Mouse (Mus musculus): ENCODE data around the gene Pomt2.
"Not testable (repeated sequence)": the region's sequence is repeated elsewhere in the genome, so short reads cannot be mapped to it uniquely, and the experiment has no call there.

Gene Pomt2

DNA sequence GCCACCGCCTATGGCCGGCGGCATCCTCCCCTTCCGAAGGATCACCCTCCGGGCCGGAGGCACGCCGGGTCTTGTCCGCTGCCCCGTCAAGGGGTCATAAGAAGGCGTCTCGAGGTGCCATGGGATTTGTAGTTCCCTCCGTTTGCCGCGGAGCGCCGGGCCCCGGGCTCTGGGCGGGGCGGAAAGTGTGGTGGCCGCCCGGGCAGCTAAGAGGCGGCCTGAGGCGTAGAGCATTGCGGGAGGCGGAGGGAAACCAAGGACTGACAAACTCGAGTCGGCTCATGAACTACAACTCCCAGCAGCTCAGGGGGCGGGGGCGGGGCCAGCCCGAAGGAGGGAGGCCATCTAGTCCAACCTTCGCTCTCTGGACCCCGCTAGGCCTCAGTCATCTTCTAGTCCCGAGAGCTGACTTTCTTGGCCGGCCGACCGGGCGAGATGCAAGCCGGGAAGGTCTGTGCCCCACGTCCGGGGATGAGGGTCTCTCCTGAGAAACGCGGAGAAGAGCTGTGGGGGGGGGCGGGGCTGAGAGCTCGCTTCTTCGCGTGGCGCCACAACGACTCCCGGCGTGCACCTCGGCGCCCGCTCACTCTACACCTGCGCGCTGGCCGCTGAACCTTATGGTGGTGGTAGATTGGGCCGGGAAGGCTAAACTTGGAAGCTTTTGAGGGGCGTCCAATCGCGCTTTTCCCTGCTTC, at the start of gene Pomt2:
TSS of gene Pomt2 (minus strand) at position 574 of the 695 bp plus-strand sequence.
- peak; percentile 92 for DNase-seq (ENCODE audit: low read depth, low spot score)

DNA sequence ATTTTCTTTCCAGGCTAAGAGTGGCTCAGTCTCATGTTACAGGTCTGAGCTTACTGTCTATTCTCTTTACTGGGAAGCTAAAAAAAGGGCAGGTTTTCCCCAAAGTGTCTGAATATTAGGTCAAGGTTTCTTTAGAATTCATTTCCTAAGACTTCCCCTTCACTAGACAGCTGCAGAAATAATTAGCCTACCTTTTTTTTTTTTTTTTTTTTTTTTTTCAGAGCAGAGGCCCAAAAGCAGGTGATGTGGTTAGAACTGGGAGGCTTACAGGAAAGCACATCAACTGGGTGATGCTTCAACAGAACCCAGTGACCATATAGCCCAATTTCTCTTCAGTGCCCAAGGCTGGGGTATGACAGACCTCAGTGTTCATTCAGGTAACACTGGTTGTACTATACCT, 48.5 kb upstream of the Pomt2 start:
- no peak for DNase-seq (ENCODE audit: low read depth, low spot score)

DNA sequence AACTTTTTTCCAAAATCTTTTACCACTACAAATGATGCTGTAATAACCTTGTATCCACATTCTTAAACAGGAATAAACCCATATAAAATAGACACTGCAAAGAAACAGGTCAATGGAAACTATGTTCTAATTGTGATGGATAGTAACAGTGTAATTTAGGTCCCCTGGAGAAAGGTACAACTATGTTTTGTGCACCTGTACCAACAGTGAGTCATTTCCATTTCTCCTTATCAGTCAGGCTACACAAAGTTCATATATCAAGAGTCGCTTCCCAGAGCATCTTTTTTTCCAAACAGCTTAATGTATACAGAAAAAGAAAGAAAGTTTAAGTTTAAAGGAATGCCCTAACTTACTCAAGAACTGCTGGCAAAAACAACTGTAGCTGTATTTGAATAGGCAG, 47.3 kb upstream of the Pomt2 start:
- DNase-seq (ENCODE audit: low read depth, low spot score), result no peak

DNA sequence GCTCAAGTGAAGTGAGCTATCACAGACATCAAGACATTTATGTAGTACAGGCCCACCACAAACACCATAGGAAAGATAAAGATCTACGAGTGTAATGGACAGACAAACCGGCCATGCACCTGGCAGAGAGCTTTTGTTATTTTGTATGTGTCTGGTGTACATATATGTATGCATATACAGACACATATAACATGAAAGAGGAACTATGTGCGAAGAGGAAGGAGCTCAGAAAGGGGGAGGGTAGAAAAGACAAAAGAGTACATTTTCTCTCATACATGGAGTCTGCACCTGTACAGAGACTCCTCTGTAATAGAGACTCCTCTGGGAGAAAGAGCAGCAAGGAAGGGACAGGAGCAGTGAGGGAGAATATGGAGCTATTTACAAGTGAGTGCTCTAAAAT, 45.2 kb upstream of the Pomt2 start:
- DNase-seq (ENCODE audit: low read depth, low spot score), result no peak

DNA sequence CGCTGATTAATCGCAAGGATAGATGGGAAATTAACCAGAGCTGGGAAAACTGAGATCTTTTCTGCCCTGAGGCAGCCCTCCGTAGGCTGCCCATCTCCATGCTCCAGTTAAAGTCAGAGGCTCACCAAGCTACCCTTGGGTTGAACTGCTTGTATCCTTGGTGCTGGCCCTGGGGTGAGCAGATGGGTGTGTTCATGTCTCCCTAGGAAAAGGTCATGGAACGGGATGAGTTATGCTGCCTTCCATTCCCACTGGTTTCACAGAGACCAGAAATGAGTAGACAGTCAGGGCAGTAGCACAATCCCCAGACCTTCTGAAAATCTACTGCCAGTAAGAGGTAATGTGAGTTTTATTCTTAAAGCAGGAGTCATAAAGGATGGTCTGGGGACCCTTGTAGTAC, 29.9 kb upstream of the Pomt2 start:
- no peak for DNase-seq (ENCODE audit: low read depth, low spot score)

DNA sequence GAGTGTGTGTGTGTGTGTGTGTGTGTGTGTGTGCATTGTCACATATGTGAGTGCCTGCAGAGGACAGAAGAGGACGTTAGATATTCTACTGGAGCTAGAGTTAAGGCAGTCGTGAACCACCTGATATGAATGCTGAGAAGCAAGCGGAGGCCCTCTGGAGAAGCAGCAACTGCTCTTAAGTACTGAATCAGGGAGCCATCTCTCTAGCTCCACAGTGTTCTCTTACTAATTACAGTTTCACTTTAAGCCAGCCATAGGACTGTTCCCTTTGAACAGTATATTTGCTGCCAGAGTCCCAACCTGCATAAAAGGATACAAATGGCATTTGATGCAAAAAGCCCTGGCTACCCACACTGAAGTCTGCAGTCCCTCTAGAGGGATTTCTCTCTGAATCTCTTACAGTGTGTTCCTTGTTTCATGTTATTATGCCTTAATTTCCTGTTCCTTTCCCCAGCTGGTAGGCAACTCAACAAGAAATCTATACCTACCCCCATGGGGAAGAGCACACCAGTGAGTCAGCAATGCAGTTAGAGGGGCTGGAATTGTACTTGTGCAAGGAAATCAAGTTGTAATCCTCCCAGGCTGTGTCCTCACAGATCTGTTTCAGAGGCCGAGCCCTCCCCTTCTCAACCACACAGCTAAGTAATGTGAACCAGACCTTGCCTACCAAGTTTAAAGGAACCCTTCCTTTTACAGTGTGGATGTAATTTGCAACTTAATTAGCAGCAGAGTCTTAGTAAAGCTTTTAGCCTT, 27.6 kb upstream of the Pomt2 start:
- DNase-seq (ENCODE audit: low read depth, low spot score), result no peak

DNA sequence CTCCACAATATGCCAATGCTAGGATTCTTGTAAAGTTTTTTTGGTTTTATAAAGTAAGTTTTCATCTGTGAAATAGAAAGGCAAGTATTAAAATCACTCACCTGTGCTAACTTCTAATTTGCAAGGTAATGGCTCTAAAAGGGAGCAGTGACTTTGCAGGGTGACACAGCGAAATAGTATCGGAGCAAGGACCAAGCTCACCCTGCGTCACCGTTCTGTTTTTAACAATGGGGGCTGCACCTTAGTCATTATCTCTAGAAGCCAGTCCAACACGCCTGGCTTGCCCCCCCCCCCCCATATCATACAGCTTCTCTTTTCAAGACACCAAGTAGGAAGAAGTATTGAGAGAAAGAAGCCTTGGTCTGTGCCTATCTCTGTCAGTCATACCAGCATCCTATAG, 13.0 kb upstream of the Pomt2 start:
- DNase-seq (ENCODE audit: low read depth, low spot score), result no peak

DNA sequence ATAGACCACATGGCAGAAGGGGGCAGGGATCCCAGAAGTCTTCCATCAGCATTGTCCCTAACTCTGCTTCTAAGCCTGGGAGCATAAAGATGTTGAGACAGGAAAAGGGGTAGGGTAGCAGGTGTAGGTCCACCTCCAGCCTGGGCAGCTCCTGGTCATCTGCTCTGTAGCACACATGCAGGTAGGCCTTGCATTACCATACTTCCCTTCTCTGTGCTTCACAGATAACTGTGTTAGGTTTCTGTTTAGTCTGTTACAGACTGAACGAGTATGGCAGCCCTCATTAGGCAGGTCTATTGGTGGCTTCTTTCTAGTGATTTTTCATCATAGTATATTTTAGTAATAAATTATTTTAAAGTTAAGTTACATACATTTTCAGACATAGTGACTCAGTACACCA, 12.5 kb upstream of the Pomt2 start:
- no peak for DNase-seq (ENCODE audit: low read depth, low spot score)

DNA sequence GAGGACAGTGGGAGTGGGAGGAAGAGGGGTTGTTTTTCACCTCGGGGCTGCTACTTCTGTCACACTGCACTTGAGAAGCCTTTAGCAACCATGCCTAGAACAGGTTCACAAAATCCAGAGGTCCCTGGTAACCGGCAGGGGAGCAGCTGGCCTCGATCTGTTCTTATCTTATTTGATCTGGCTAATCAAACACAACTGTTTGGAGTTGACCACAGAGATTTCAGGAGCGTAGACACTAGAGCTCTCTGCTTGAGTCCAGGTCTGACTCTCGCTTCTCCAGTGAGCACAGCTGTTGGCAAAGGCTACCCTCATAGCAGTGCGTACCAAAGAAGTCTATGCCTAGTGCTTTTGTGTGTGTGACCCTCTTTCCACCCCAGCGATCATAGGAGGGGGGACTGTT, 10.3 kb upstream of the Pomt2 start:
- DNase-seq (ENCODE audit: low read depth, low spot score), result no peak

DNA sequence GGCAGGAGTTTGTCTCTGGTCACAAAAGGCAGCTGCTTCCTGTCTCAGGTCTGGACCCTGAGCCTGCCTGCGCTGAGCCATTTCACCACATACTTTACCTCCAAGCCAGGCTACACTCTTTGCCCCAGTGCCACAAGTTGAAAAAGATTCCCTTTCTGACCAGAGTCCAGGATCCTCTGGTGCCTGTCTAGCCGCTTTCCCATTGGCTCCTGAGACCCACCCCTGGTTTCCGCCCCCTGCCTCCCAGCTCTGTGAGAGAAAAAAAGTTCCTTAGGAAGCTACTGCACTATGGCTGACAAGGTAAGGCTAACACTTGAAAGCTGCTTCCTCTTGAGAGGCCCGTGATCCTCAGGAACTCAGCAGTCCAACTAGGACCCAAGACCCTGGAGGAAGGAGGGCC, 9.6 kb upstream of the Pomt2 start:
- DNase-seq (ENCODE audit: low read depth, low spot score), result no peak

DNA sequence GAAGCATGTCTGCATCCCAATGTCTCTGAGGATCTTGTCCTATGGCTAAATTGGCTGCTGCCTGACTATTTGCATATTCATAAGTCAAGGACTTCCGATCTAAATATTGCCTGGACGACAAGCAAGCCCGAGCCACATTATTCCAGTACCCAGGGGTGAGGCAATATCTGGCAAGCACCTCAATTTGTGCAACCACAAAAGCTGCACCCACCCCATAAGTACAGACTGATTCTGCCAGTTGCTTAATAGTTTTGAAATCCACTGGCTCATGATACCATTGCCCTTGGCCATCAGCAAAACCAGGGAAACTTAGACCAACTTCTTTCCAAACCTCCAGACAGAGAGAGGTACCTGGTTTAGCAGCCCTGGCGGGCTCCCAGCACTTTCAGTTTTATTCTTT, 6.7 kb upstream of the Pomt2 start:
- DNase-seq (ENCODE audit: low read depth, low spot score), result not testable (repeated sequence)

DNA sequence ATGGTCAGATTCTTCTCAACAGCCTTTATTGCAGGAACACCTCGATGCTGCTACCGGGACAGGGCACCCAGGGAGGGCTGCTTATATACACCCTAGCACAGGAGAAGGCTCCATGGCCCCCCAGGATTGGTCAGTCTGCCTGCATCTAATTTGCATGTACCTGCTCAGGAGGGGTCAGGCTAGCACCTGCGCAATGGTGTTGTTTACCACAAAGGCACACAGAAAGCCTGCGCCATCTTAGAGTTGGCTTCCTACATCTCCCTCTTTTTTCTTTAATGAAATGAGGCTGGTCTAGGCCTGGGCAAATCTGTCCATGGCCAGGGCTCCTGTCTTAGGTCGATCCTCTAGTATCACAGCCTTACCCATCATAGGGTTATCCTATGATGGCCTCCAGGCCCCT, 1.7 kb upstream of the Pomt2 start:
- no peak for DNase-seq (ENCODE audit: low read depth, low spot score)

DNA sequence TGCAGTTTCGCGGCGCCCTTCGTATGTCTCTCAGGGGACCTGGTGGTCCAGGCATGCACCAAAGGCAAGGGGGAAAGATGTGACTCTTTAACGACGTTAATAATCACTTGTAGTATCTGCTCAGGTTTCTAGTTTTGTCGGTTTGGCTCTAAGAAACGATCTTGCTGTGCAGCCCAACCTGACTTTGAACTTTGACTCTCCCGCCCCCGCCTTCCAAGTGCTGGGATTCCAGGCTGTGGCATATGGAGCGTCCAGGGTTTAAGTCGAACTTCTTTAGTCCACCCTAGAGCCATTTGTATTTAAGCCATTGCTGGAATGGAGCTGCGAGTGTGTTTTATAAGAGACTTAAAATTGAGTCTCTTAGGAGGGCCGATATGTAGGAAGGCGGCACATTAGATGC, 368 bp upstream of the Pomt2 start:
- no peak for DNase-seq (ENCODE audit: low read depth, low spot score)

DNA sequence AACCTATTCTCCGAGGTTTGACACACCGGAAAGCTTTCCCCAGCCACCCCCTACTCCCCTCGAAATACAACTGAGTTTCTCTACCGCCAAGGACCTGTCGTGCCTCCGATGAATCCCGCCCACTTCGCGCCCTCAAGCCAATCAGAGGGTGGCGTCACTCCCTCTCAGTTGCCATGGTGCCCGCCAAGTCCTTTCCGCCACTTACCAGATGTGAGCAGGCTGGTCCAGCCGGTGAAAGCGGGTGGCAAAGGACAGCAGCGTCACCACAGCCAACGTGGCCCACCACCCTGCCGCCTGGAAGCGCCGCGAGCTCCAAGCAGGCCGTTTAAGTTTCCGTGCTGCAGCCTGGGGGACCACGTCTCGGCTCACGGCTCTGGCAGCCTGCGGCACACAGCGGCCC, 802 bp downstream of the Pomt2 start, which contains the start of gene Gstz1:
TSS of gene Gstz1 (plus strand) at position 200 of the 400 bp plus-strand sequence.
- DNase-seq (ENCODE audit: low read depth, low spot score), result peak; percentile 76

DNA sequence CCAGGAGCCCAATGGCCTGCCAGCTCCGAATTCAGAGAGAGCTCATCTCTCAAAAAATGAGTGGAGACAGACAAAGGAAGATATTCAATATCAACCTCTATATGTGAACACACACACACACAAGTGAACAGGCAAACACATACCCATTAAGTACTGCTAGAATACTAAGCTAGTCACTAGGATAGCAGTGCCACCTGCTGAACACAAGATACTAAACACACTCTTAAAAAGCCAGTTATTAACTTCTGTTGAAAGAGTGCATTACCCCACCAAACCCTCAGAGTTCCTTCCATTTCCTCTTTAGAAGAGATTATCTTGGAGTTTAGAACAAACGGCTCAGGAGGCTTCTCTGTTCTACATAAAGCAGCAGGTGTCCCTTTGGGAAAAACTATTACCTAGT, 5.6 kb downstream of the Pomt2 start:
- DNase-seq (ENCODE audit: low read depth, low spot score), result no peak

DNA sequence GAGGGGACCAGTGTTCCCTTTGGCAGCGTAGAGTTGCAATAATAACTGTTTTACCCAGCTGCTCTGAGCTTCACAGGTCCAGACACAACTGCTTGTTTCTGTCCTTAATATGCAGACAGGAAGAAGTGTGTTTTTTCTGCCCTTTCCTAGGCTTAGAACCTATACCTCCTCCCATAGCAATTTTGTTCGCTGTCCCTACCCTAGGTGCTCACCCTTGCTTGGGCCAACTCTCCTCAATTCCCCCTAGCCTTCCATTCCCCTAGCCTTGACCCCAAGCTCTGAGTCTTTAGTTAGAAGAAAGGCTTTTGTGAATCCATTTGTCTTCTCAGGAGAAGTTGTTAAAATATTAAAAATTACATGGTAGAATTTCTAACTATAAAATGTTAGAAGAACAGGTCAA, 9.0 kb downstream of the Pomt2 start:
- DNase-seq (ENCODE audit: low read depth, low spot score), result no peak

DNA sequence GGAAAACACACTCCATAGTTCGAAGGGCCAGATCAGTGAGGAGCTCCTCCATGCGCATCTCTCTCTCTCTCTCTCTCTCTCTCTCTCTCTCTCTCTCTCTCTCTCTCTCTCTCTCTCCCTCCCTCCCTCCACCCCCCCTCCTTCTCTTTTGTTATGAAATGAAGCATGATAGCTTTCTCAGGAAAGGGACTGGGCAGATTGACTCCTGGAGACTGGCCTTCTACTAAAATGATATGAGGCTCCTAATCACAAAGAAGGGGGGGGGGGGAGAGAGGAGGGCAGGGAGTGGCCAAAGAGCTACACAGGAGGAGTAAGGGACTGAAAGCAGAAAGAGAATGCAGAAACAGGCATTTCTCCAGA, 9.4 kb downstream of the Pomt2 start:
- DNase-seq (ENCODE audit: low read depth, low spot score), result no peak

DNA sequence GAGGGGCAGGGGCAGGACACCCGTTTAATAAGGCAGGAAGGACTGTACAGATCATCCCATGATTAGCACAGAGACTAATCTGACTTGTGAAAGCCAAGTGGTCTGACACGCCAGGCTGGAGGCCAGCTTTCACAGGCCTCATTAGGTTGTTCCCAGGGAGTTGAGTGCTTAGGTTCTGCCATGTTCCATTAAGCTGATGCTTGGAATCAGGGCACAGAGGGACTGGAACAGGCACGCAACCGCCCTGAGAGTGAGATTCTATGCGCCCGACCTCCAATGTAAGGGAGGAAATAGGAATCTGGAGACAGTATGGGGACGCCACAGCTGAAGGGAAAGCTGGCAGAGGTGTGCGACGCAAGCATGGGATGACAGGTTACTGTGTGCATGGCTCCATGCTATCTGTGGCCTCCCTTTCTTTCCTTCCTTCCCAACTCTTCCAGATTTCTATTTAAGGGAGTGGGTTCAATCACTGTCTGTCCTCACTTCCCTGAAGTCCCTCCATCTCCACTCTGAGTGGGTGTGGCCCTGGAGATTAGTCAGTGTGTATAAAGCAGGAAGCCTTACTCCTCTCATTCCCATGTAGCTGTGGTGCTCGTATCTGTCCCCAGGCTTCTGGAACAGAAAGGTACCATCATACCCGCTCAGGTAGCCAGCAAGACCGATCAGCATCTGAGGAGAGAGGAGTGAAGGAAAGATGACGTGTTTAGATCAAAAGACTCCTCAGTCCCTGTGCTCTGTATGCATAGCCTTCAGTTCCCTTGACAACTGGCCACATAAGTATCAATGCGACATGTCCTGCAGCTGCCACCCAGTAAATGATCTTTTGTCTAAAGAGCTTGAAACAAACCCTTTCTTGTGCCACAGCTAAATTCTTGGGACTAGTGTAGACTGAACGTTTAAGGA, 10.1 kb downstream of the Pomt2 start:
- no peak for DNase-seq (ENCODE audit: low read depth, low spot score)

DNA sequence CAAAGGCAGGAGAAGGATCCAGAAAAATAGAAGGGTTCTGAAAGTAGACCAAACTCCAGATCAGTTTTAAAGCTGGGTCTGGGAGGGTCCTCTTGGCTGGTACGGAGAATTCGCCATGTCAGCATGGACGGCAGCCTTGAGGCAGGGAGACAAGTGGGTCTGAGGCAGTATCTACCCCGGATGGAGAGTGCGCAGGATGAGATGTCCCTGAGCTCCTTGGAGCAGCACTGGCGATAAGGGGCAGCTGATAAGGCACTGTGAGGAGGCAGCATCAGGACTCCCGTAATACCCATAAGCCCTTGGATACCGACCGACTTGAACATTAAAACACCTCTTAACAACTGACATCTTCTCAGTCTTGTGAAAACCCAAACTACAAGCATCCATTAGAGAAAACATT, 15.0 kb downstream of the Pomt2 start:
- DNase-seq (ENCODE audit: low read depth, low spot score), result no peak

DNA sequence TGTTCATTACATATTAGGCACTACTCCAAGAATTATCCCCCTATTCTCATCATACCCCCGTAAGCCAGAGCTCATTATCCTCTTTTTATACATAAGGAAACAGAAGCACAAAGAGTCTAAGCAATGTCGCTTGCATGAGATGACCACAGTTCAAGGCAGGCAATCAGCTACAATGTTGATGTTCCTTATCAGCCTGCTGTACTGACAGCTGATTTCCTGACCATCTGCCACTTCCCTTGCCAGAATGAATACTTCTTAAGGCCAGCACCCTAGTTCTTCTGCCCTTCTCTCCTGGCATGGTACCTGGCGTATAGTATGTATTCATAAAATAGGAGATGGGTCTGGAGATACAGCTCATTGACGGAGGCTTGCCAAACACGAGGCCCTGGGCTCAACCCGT, 15.6 kb downstream of the Pomt2 start:
- no peak for DNase-seq (ENCODE audit: low read depth, low spot score)

DNA sequence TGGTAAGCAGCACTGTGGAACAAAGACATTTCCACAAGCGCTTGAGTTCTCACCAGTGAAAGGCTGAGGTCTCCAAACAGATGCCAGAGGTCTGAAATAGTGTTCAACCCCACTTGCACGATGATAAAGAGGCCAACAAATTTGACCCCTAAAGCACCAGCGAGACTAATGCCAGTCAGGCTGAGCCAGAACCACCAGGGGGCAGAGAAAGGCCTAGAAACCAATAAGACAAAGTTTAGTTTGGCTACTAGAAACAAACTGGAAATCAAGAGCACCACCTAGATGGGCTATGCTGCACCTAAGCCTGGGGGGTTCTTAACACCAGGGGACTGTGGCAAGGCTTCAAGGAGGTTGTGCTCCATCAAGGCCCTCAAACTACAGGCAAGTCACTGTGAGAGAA, 16.1 kb downstream of the Pomt2 start:
- no peak for DNase-seq (ENCODE audit: low read depth, low spot score)

DNA sequence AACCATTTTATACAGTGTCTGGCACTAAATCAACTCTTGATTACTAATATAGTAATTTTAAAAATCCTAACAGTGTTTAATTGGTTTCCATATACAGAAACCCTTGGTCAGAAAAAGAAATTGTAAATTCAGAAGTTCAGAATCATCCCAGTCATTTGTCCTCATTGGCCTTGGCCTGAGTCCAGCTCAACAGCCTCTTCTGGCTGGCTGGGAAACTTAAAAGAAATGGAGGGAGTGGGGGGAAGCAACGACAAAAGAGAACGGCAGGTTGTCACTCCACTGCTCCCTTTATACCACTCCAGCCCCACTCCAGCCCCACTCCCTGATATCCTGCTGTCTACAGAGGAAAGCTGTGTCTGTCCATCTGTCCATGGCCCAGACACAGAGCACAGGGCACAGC, 16.6 kb downstream of the Pomt2 start:
- no peak for DNase-seq (ENCODE audit: low read depth, low spot score)

All from embryo, embryonic 11.5 days (tissue).